Mouse (Mus musculus) adrenal gland, adult (tissue): ENCODE results near the gene Olfr308.
"Not testable (repeated sequence)": the region's sequence is repeated elsewhere in the genome, so short reads cannot be mapped to it uniquely, and the experiment has no call there.

Experiments
- DNase-seq, 2 experiments: peaks; one replicate each; pipeline ENCODE4 v3.0.0; 2022 to 2023; ENCODE audit warnings: low spot score in 1 of 2; ENCODE audit not compliant: inconsistent age in 2 of 2

Gene Olfr308

DNA sequence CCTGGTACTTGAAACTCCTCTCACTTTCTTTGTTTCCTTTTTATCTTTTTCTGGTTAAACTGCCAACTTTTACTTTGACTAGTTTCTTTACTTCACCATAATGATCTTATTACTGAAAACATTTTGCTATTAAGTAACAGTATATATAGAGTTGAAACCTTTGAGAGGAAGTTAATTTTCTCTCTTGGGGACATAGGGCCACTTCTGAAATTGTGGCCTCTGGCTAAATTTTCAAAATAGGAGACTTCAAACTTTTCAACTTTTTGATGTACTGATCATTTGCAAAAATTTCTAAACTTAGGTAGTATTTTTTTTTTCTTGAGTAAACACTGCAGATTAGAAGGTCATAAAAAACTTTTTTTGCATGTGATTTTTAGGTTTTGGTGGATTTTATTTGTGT, at the start of gene Olfr308:
TSS of gene Olfr308 (minus strand) at position 101 of the 400 bp plus-strand sequence.
- no peak for DNase-seq

GRCm38 (mm10) chr7:86366828-86367227, 41.4 kb upstream of the Olfr308 start, which contains the start of gene Olfr305:
TSS of gene Olfr305 (minus strand) at chr7:86366928.
- DNase-seq = no peak

- DNase-seq = not testable (repeated sequence)
Observed at GRCm38 (mm10) chr7:86346296-86346695, 20.9 kb upstream of the Olfr308 start.

DNA sequence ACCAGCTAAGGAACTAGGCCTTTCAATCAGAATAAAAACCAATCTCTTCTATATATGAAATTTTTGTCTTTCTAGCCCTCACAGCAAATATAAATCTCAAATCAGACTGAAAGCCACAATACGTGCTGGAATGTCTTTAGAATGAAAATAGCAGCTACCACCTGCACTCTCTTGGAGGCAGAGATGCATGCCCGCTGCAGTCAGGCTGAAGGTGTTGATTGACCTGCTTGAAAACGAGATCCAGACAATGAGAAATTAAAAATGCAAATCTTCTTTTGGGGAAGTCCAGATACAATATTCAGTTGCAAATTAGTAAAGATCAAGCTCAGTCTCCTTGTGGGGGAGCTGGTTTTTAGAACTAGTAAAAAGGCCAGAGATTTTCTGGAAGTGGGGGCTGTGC, 18.8 kb upstream of the Olfr308 start:
- DNase-seq = no peak

- no peak for DNase-seq
Observed at GRCm38 (mm10) chr7:86342881-86343565, 17.6 kb upstream of the Olfr308 start.

DNA sequence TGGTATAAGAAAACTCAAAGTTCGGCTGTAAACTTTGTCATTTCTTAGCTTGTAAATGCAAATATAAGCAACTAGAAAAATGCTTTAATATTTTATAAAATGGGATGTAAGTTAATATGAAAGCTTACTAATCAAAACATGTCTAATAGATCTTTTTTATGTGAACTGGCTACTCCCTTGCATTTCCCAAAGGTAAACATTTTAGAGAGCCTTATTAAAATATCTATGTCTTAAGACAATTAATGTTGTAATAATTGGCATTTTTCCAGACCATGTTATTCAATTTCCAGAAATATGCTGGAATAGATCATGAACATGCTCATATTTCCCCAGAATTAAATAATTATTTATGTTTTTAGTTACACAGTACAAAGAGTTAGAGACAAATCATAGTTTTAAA, 12.1 kb upstream of the Olfr308 start, which contains the start of gene Olfr307:
TSS of gene Olfr307 (minus strand) at position 101 of the 400 bp plus-strand sequence.
- DNase-seq = no peak

DNA sequence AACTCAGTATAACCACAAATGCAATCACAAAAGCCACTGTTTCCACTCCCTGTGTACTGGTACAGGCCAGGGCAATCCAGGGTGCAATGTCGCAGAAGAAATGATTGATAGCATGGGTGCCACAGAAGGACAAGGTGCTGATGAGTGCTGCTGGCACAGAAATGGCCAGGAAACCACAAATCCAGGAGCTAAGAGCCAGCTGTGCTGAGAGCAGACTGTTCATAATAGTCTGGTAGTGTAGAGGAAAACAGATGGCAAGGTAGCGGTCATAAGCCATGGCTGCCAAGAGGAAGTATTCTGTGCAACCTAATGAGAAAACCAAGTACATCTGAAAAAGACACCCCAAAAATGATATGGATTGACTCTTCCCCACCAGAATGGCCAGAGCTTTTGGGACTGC, 4.1 kb downstream of the Olfr308 start:
- no peak for DNase-seq

DNA sequence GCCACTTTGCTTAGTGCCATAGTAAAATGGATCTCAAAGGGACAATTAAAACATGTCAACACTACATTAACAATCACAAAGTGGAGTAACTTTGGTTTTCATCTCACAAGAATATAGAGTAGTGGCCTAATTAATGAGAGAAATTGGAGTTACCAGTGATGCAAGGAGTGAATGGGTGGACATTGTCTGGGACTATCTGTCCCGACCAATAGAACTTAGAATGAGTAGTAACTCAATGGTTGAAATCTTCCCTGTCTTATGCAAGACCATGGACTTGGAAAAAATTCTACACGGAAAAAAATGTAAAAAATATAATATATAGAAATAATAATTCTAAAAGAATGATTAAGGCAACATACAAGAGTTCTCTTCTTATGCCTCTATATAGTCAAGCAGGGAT, 11.8 kb downstream of the Olfr308 start, which contains the start of gene Olfr309:
TSS of gene Olfr309 (minus strand) at position 101 of the 400 bp plus-strand sequence.
- DNase-seq = no peak

GRCm38 (mm10) chr7:86277072-86277471, 48.4 kb downstream of the Olfr308 start, which contains the start of gene Olfr310:
TSS of gene Olfr310 (minus strand) at chr7:86277172.
- no peak for DNase-seq
